Mouse (Mus musculus): Measurements from ENCODE around the gene Suco. TPM values are rescaled to one million over a fixed set of nuclear protein-coding genes. Genes with fewer than 3 reads are reported as not detected.
A peak's percentile ranks its signal among the peaks of the same experiment; 100 is the strongest.

The Suco gene
- polyA plus RNA-seq, 1 experiment from 2014 or later: 8.6 TPM

DNA sequence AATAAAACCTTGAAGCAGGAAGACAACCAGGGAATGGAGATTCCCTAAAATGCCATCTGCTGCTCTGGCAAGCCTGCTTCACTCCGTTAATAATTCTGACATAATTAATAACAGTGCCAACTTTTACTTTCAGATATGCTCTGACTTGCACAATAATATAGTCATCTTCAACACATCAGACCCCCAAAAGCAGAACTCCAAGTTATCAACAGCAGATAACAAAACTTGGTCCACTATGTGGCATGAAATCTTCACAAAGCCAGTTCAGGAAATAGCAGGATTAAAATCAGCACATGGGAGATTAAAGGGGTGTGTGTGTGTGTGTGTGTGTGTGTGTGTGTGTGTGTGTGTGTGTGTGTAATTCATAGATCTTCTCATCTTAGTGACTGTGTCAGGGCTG is 9.3 kb upstream of the Suco start:
- TF ChIP-seq CTCF (IDR thresholded peaks at IDR 0.05; ENCODE audit: low read depth) (no peak), EP300 (IDR thresholded peaks at IDR 0.05; ENCODE audit: low read depth) (no peak)

DNA sequence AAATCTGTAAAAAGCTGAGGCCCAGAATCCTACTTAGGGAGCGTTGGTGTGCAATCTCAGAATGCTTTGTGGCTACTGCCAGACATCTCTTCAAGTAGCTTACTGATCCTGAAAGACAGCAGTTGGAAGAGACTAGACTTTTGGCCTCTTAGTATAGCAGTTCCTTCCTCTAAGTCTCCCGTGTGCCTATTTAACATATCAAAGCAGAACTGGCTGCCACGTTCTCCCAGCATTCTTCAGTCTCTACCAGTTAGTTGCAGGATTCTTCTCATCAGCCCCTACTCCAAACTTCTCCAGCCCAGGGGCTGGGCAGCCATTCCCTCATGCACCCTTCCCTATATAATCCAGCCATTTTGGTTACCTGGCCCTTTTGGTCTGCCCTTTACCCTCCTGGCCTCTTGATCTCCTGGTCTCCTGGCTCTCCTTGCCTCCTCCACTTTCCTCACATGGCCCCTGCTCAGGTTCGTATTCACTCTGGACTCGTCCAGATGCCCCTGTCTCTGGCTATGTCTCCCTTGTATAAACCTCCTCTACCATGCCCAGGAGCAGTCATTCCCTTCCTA is 1.2 kb upstream of the Suco start:
- Histone ChIP-seq H3K4me3 (ENCODE audit: low read depth, low read length) (peak overlapping the region; percentile 91), H3K4me2 (ENCODE audit: low read depth, low read length) (peak overlapping the region; percentile 85), H3K9me3 (ENCODE audit: low read length) (no peaks in the 10 kb centered on the region), H3K9ac (replicated peaks) (peak overlapping the region; percentile 62), H3K4me1 (ENCODE audit: insufficient read depth) (peaks cover 13% of the 10 kb centered on the region), H3K36me3 (replicated peaks; ENCODE audit: insufficient read depth, low read length) (no peaks in the 10 kb centered on the region), H3K27ac (ENCODE audit: low read depth) (peak overlapping the region; percentile 86), H3K27me3 (ENCODE audit: insufficient read depth, low read length) (no peaks in the 10 kb centered on the region)
- DNase-seq (no peak), ATAC-seq (no peak)
- TF ChIP-seq EP300 (IDR thresholded peaks at IDR 0.05; ENCODE audit: low read depth) (no peak), CTCF (IDR thresholded peaks at IDR 0.05; ENCODE audit: low read depth) (no peak)
- 26% methylated on average over 5 of the region's 5 CpGs for WGBS (ENCODE audit: insufficient replicate concordance)

More for the DNA sequence above, 9.3 kb upstream of the Suco start:
- H3K4me3 ChIP-seq (ENCODE audit: low read depth, low read length): no peak overlapping the region
- ATAC-seq (no peak), DNase-seq (no peak)
- no peak overlapping the region for H3K27ac ChIP-seq (ENCODE audit: low read depth)
- no peak overlapping the region for H3K4me2 ChIP-seq (ENCODE audit: low read depth, low read length)
- no peak overlapping the region for H3K9ac ChIP-seq (replicated peaks)
- no peaks in the 10 kb centered on the region for H3K9me3 ChIP-seq (ENCODE audit: low read length)
- H3K4me1 ChIP-seq (ENCODE audit: insufficient read depth): no peaks in the 10 kb centered on the region
- 47% methylated on average over 1 of the region's 1 CpGs for WGBS (ENCODE audit: insufficient replicate concordance)
- no peaks in the 10 kb centered on the region for H3K27me3 ChIP-seq (ENCODE audit: insufficient read depth, low read length)
- no peaks in the 10 kb centered on the region for H3K36me3 ChIP-seq (replicated peaks; ENCODE audit: insufficient read depth, low read length)

DNA sequence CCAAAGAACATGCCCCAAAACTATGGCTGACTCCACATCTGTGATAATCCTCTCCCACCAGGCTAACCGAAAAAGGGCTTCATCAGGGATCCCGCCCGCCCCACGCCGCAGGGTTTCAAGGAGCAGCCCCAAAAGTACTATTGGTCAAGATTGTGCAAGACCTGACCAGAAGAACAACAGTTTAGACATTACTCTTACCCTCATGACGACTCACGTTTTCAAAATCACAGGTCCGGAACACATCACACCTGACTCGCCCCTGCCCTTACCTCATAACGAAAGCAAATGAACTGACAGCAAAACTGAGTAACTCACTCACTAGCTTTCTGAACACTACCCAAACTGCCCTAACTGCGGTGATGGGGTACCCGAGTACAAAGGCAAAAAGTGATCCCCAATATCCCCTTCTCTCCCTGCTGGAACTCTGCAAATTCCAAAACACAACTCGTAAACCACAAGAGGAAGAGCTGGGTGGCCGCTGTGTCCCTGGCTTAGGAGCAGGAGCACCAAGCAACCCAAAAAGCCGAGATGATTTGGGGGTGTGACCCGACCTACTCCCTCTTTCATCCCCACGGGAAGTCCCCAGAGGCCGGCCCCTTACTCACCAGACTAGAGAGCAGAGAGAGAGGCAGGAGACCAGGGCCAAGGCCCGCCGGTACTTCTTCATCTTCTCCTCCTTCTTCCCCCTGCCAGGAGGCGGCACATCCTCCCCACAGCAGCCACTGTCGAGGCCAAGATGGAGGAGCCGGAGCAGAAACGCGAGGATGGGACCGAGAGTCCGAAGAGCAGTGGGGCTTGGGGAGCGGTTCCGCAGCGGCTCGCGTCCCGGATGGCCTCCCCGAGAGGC is 553 bp downstream of the Suco start:
- TF ChIP-seq EP300 (IDR thresholded peaks at IDR 0.05; ENCODE audit: low read depth) (no peak), CTCF (IDR thresholded peaks at IDR 0.05; ENCODE audit: low read depth) (peak; percentile 45)
- WGBS (ENCODE audit: insufficient replicate concordance): under 1% methylated on average over 34 of the region's 34 CpGs
- Histone ChIP-seq H3K4me3 (ENCODE audit: low read depth, low read length) (peak overlapping the region; percentile 91), H3K4me2 (ENCODE audit: low read depth, low read length) (peak overlapping the region; percentile 77), H3K9ac (replicated peaks) (peak overlapping the region; percentile 93), H3K4me1 (ENCODE audit: insufficient read depth) (peaks cover 13% of the 10 kb centered on the region), H3K9me3 (ENCODE audit: low read length) (no peaks in the 10 kb centered on the region), H3K27me3 (ENCODE audit: insufficient read depth, low read length) (no peaks in the 10 kb centered on the region), H3K27ac (ENCODE audit: low read depth) (peak overlapping the region; percentile 99), H3K36me3 (replicated peaks; ENCODE audit: insufficient read depth, low read length) (no peaks in the 10 kb centered on the region)
- ATAC-seq (peak; percentile 15), DNase-seq (peak; percentile 50)

DNA sequence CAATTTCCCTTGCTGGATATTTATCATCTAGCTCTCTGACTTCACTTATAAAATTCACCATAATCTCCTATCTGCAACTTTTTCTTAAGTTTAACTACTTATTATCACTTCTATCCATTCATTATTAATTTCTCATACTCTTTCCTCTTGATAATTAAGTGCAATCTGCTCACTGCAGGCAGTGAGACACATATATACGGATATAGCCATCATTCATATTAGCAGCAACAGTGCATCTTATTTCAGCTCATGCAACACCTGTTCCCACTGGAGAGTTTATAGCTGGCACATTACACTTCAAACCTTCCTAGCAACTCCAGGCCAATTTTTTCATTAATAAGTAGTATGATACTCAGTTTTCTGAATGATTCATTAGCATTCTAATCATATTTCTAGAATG is 7.1 kb downstream of the Suco start:
- ATAC-seq: no peak
- no peak for DNase-seq
- Histone ChIP-seq H3K36me3 (replicated peaks; ENCODE audit: insufficient read depth, low read length) (no peaks in the 10 kb centered on the region; the same call in 1 of the 2 replicates), H3K4me2 (ENCODE audit: low read depth, low read length) (no peak overlapping the region), H3K4me1 (ENCODE audit: insufficient read depth) (peaks cover 7% of the 10 kb centered on the region), H3K4me3 (ENCODE audit: low read depth, low read length) (no peak overlapping the region), H3K27ac (ENCODE audit: low read depth) (no peak overlapping the region; the same call in 1 of the 2 replicates), H3K27me3 (ENCODE audit: insufficient read depth, low read length) (no peaks in the 10 kb centered on the region), H3K9ac (replicated peaks) (no peak overlapping the region), H3K9me3 (ENCODE audit: low read length) (no peaks in the 10 kb centered on the region)
- TF ChIP-seq EP300 (IDR thresholded peaks at IDR 0.05; ENCODE audit: low read depth) (no peak), CTCF (IDR thresholded peaks at IDR 0.05; ENCODE audit: low read depth) (no peak)
- WGBS (ENCODE audit: insufficient replicate concordance): 49% methylated on average over 1 of the region's 1 CpGs

DNA sequence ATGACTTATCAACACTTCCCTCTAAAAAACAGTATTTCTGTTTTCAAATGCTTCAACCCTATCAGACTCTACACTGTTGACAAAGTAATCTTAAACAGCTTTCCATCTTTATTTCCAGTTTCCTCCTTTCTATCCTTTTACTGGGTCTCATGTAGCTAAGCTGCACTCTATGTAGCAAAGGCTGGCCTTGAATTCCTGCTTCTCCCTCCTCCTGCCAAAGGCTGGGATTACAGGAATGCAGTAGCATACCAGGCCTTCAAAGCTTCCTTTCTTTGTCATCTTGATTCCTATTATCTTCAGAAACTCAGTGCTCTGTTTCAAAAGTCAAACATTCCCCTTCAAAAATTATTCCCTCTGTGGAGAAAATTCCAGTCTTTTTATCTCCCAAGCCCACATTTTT is 8.1 kb downstream of the Suco start:
- H3K4me2 ChIP-seq (ENCODE audit: low read depth, low read length): no peak overlapping the region
- no peak overlapping the region for H3K9ac ChIP-seq (replicated peaks)
- no peak for ATAC-seq
- no peak for DNase-seq
- H3K36me3 ChIP-seq (replicated peaks; ENCODE audit: insufficient read depth, low read length): no peaks in the 10 kb centered on the region; the same call in 1 of the 2 replicates
- H3K9me3 ChIP-seq (ENCODE audit: low read length): no peaks in the 10 kb centered on the region
- TF ChIP-seq CTCF (IDR thresholded peaks at IDR 0.05; ENCODE audit: low read depth) (no peak), EP300 (IDR thresholded peaks at IDR 0.05; ENCODE audit: low read depth) (no peak)
- H3K4me3 ChIP-seq (ENCODE audit: low read depth, low read length): no peak overlapping the region
- H3K27ac ChIP-seq (ENCODE audit: low read depth): no peak overlapping the region
- peaks cover 6% of the 10 kb centered on the region; the same call in 1 of the 2 replicates for H3K4me1 ChIP-seq (ENCODE audit: insufficient read depth)
- H3K27me3 ChIP-seq (ENCODE audit: insufficient read depth, low read length): no peaks in the 10 kb centered on the region

DNA sequence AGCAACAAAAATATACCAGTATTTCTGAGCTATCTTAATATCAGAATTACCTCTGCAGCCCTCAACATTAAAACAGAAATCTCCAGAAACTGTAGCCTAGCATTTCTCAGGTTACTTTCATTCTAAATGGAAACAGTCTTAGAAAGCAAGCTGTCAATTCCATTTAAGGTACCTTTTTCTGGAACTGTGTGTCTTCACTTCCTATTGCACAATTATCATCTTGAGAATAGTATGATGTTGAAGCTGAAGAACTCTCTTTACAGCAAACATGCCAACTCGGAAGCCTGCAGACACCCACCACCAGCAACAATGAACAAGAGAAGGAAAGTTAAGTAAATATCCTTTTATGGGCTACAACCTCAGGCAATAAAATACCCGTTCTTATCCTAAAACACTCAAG is 12.7 kb downstream of the Suco start:
- Histone ChIP-seq H3K4me3 (ENCODE audit: low read depth, low read length) (no peak overlapping the region), H3K9ac (replicated peaks) (no peak overlapping the region), H3K9me3 (ENCODE audit: low read length) (no peaks in the 10 kb centered on the region), H3K27me3 (ENCODE audit: insufficient read depth, low read length) (no peaks in the 10 kb centered on the region), H3K36me3 (replicated peaks; ENCODE audit: insufficient read depth, low read length) (peaks cover 2% of the 10 kb centered on the region; the same call in 1 of the 2 replicates), H3K27ac (ENCODE audit: low read depth) (no peak overlapping the region; the same call in 1 of the 2 replicates), H3K4me1 (ENCODE audit: insufficient read depth) (peaks cover 3% of the 10 kb centered on the region; the same call in 1 of the 2 replicates), H3K4me2 (ENCODE audit: low read depth, low read length) (no peak overlapping the region)
- TF ChIP-seq EP300 (IDR thresholded peaks at IDR 0.05; ENCODE audit: low read depth) (no peak), CTCF (IDR thresholded peaks at IDR 0.05; ENCODE audit: low read depth) (no peak)
- 59% methylated on average over 2 of the region's 2 CpGs for WGBS (ENCODE audit: insufficient replicate concordance)
- ATAC-seq: no peak
- DNase-seq: no peak
